Comparison of ENCODE assay signal across 23 mouse cellular contexts in the genomic region with DNA sequence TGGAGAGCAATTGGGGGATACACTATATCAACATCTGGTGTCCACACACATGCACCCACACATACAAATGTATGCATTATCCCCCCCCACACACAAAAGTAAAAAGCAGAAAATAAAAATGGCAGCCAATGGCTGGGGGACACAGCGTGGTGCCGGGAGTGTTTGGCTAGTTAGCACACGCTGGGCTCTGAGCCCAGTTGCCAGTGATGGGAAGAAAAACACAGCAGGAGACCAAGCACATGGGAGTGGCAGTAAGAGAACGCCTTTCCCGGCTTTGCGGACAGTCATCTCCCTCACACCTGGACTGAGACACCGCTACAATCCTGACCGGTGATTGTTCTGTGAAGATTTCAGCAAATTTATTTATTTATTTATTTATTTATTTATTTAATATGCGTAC. TPM values are rescaled to one million over a fixed set of nuclear protein-coding genes. Genes with fewer than 3 reads are reported as not detected.
DNase-seq lines count a peak whose midpoint lies in the region; ATAC-seq and TF ChIP-seq lines count a peak whose summit lies in the region.
"Had no signal": no experiment of that assay in that cellular context is flagged by ENCODE, and none has a peak within 500 bp of the region (broad histone marks: within the 10 kb centered on the region; RNA-seq: fewer than 3 reads in every experiment).

No protein-coding gene starts in this region.

- H3K36me3 ChIP-seq in forebrain, embryonic 11.5 days (ENCODE audit: control insufficient read depth, insufficient read depth, low read length): no peaks in the 10 kb centered on the region
- peaks cover 38% of the 10 kb centered on the region for H3K36me3 ChIP-seq in forebrain, embryonic 13.5 days (ENCODE audit: poor library complexity, severe bottlenecking)
- H3K36me3 ChIP-seq in midbrain, postnatal 0 days (ENCODE audit: insufficient read depth, low read length): peaks cover 36% of the 10 kb centered on the region
- H3K36me3 ChIP-seq in midbrain, embryonic 16.5 days (ENCODE audit: control insufficient read depth, insufficient read depth, low read length): peaks cover 20% of the 10 kb centered on the region

- no peaks in the 10 kb centered on the region for H3K9me3 ChIP-seq in forebrain, embryonic 11.5 days (ENCODE audit: control insufficient read depth, low read length)
- H3K9me3 ChIP-seq in forebrain, embryonic 13.5 days (replicated peaks): no peaks in the 10 kb centered on the region
- H3K9me3 ChIP-seq in midbrain, postnatal 0 days (ENCODE audit: low read length): no peaks in the 10 kb centered on the region
- no peaks in the 10 kb centered on the region for H3K9me3 ChIP-seq in midbrain, embryonic 16.5 days (replicated peaks; ENCODE audit: control insufficient read depth, low read length, poor library complexity, severe bottlenecking)
- H3K9me3 ChIP-seq: embryonic facial prominence, embryonic 12.5 days; heart, embryonic 15.5 days; hindbrain, embryonic 15.5 days; limb, embryonic 13.5 days; liver, embryonic 13.5 days; neural tube, embryonic 12.5 days had no signal

- H3K4me3 ChIP-seq in forebrain, embryonic 11.5 days (ENCODE audit: low read depth, low read length): no peak overlapping the region
- H3K4me3 ChIP-seq in forebrain, embryonic 13.5 days: no peak overlapping the region
- H3K4me3 ChIP-seq in midbrain, postnatal 0 days (ENCODE audit: low read depth, low read length): no peak overlapping the region
- no peak overlapping the region for H3K4me3 ChIP-seq in midbrain, embryonic 16.5 days (ENCODE audit: low read depth, low read length)
- H3K4me3 ChIP-seq: embryonic facial prominence, embryonic 12.5 days; erythroblast, embryonic 14.5 days; heart, adult 2 months; heart, embryonic 15.5 days; hindbrain, embryonic 15.5 days; limb, embryonic 13.5 days; liver, embryonic 13.5 days; neural tube, embryonic 12.5 days had no signal

- peak; percentile 50 for DNase-seq in forebrain, embryonic 11.5 days (ENCODE audit: low spot score)
- DNase-seq in midbrain, postnatal 0 days (ENCODE audit: low spot score): peak; percentile 72
- DNase-seq in cerebellum, adult 9-11 months: peak; percentile 67
- DNase-seq in gastrocnemius, postnatal 10 days: no peak
- DNase-seq in heart, adult 9 months (ENCODE audit: low spot score in 2 of 2): no peak
- DNase-seq: adrenal gland, postnatal 14 days; gastrocnemius, postnatal 25 days; heart, adult 2 months; heart, postnatal 4 days; liver, embryonic 13.5 days; lung, embryonic 14.5 days; lung, postnatal 36 days; thymus, postnatal 14 days had no signal

- H3K4me2 ChIP-seq in forebrain, embryonic 11.5 days (ENCODE audit: low read depth, low read length, severe bottlenecking): no peak overlapping the region
- no peak overlapping the region for H3K4me2 ChIP-seq in forebrain, embryonic 13.5 days
- H3K4me2 ChIP-seq in midbrain, postnatal 0 days (ENCODE audit: low read depth, low read length, poor library complexity, severe bottlenecking): no peak overlapping the region
- H3K4me2 ChIP-seq in midbrain, embryonic 16.5 days (ENCODE audit: low read length): no peak overlapping the region
- H3K4me2 ChIP-seq: embryonic facial prominence, embryonic 12.5 days; heart, embryonic 15.5 days; hindbrain, embryonic 15.5 days; limb, embryonic 13.5 days; liver, embryonic 13.5 days; lung, embryonic 14.5 days; neural tube, embryonic 12.5 days had no signal

- no peak overlapping the region for H3K9ac ChIP-seq in forebrain, embryonic 11.5 days (ENCODE audit: low read length)
- no peak overlapping the region for H3K9ac ChIP-seq in forebrain, embryonic 13.5 days
- no peak overlapping the region for H3K9ac ChIP-seq in midbrain, postnatal 0 days (replicated peaks; ENCODE audit: low read length, poor library complexity, severe bottlenecking)
- no peak overlapping the region for H3K9ac ChIP-seq in midbrain, embryonic 16.5 days (ENCODE audit: low read depth, low read length)
- H3K9ac ChIP-seq: embryonic facial prominence, embryonic 12.5 days; heart, embryonic 15.5 days; hindbrain, embryonic 15.5 days; limb, embryonic 13.5 days; liver, embryonic 13.5 days; lung, embryonic 14.5 days; neural tube, embryonic 12.5 days had no signal

- WGBS in forebrain, embryonic 11.5 days: 32% methylated on average over 9 of the region's 9 CpGs
- WGBS in forebrain, embryonic 13.5 days: 22% methylated on average over 9 of the region's 9 CpGs
- WGBS in midbrain, postnatal 0 days: 31% methylated on average over 9 of the region's 9 CpGs
- 32% methylated on average over 9 of the region's 9 CpGs for WGBS in midbrain, embryonic 16.5 days

- H3K27ac ChIP-seq in forebrain, embryonic 11.5 days (ENCODE audit: low read depth, low read length): no peak overlapping the region
- no peak overlapping the region for H3K27ac ChIP-seq in forebrain, embryonic 13.5 days
- no peak overlapping the region for H3K27ac ChIP-seq in midbrain, postnatal 0 days (ENCODE audit: low read depth, low read length)
- H3K27ac ChIP-seq in midbrain, embryonic 16.5 days (ENCODE audit: low read length): no peak overlapping the region
- H3K27ac ChIP-seq: embryonic facial prominence, embryonic 12.5 days; heart, adult 2 months; heart, embryonic 15.5 days; hindbrain, embryonic 15.5 days; limb, embryonic 13.5 days; liver, embryonic 13.5 days; neural tube, embryonic 12.5 days had no signal

- peaks cover 9% of the 10 kb centered on the region; the same call in 1 of the 2 replicates for H3K4me1 ChIP-seq in forebrain, embryonic 11.5 days (replicated peaks; ENCODE audit: control insufficient read depth, insufficient read depth, low read length)
- peaks cover 24% of the 10 kb centered on the region for H3K4me1 ChIP-seq in forebrain, embryonic 13.5 days
- H3K4me1 ChIP-seq in midbrain, postnatal 0 days (ENCODE audit: insufficient read depth, low read length): 0 out of 2 replicates have a peak, but pooled peaks cover 3% of the 10 kb centered on the region
- peaks cover 10% of the 10 kb centered on the region for H3K4me1 ChIP-seq in midbrain, embryonic 16.5 days (ENCODE audit: control insufficient read depth, insufficient read depth, low read length)

- ATAC-seq in forebrain, embryonic 11.5 days (replicated peaks; ENCODE audit: low FRiP score): no peak
- ATAC-seq in forebrain, embryonic 13.5 days: no peak
- no peak for ATAC-seq in midbrain, postnatal 0 days (ENCODE audit: low FRiP score)
- ATAC-seq in midbrain, embryonic 16.5 days: no peak
- ATAC-seq: intestine, postnatal 0 days had no signal

- H3K27me3 ChIP-seq in forebrain, embryonic 11.5 days (ENCODE audit: control insufficient read depth, insufficient read depth, low read length): no peaks in the 10 kb centered on the region
- no peaks in the 10 kb centered on the region for H3K27me3 ChIP-seq in forebrain, embryonic 13.5 days
- no peaks in the 10 kb centered on the region for H3K27me3 ChIP-seq in midbrain, postnatal 0 days (ENCODE audit: insufficient read depth, low read length)
- no peaks in the 10 kb centered on the region for H3K27me3 ChIP-seq in midbrain, embryonic 16.5 days (ENCODE audit: control insufficient read depth, insufficient read depth, low read depth, low read length)
- H3K27me3 ChIP-seq: CH12.LX; embryonic facial prominence, embryonic 12.5 days; heart, embryonic 15.5 days; hindbrain, embryonic 15.5 days; limb, embryonic 13.5 days; liver, embryonic 13.5 days; neural tube, embryonic 12.5 days had no signal

- no peak for TF ChIP-seq CTCF in midbrain, postnatal 0 days (IDR thresholded peaks at IDR 0.05)

RNA-seq across cellular contexts. Expression of a gene that starts 9.8 kb away (rescaled TPM):
- 10.7 and 13.0 TPM in 2 replicates for polyA plus RNA-seq in forebrain, embryonic 11.5 days (2014; fragmentation: Nextera tagmentation; extraction: Ambion mirVana)
- 14.8 and 15.5 TPM in 2 replicates for polyA plus RNA-seq in forebrain, embryonic 13.5 days (2015; fragmentation: Nextera tagmentation; extraction: Ambion mirVana)
- 31.4 and 37.3 TPM in 2 replicates for total RNA-seq in midbrain, postnatal 0 days (2014; rRNA removed)
- 25.3 and 26.2 TPM in 2 replicates for polyA plus RNA-seq in midbrain, postnatal 0 days (2015; fragmentation: Nextera tagmentation; extraction: Ambion mirVana)
- polyA plus RNA-seq in midbrain, embryonic 16.5 days (2015; fragmentation: Nextera tagmentation; extraction: Ambion mirVana): 24.7 and 29.0 TPM in 2 replicates
- 10 to 100 TPM in 1 of 2 experiments, 1 to 10 TPM in 1; 9.9 to 12.9 TPM for total RNA-seq in gastrocnemius, postnatal 10 days (2021)

RNA-seq across cellular contexts. Expression of a gene that starts 9.9 kb away (rescaled TPM):
- polyA plus RNA-seq in forebrain, embryonic 11.5 days (2014; fragmentation: Nextera tagmentation; extraction: Ambion mirVana): 134 and 151 TPM in 2 replicates
- 111 and 118 TPM in 2 replicates for polyA plus RNA-seq in forebrain, embryonic 13.5 days (2015; fragmentation: Nextera tagmentation; extraction: Ambion mirVana)
- total RNA-seq in midbrain, postnatal 0 days (2014; rRNA removed): 173 and 196 TPM in 2 replicates
- polyA plus RNA-seq in midbrain, postnatal 0 days (2015; fragmentation: Nextera tagmentation; extraction: Ambion mirVana): 102 and 107 TPM in 2 replicates
- 76.2 and 81.9 TPM in 2 replicates for polyA plus RNA-seq in midbrain, embryonic 16.5 days (2015; fragmentation: Nextera tagmentation; extraction: Ambion mirVana)
- total RNA-seq in gastrocnemius, postnatal 10 days (2021): 100 to 1,000 TPM; 156 to 177 TPM

RNA-seq across cellular contexts. Expression of a gene that starts 10.6 kb away (rescaled TPM):
- polyA plus RNA-seq in forebrain, embryonic 11.5 days (2014; fragmentation: Nextera tagmentation; extraction: Ambion mirVana): 11.8 and 13.4 TPM in 2 replicates
- polyA plus RNA-seq in forebrain, embryonic 13.5 days (2015; fragmentation: Nextera tagmentation; extraction: Ambion mirVana): 15.4 and 18.3 TPM in 2 replicates
- 34.6 and 36.0 TPM in 2 replicates for total RNA-seq in midbrain, postnatal 0 days (2014; rRNA removed)
- 30.7 and 34.8 TPM in 2 replicates for polyA plus RNA-seq in midbrain, postnatal 0 days (2015; fragmentation: Nextera tagmentation; extraction: Ambion mirVana)
- 20.7 and 21.7 TPM in 2 replicates for polyA plus RNA-seq in midbrain, embryonic 16.5 days (2015; fragmentation: Nextera tagmentation; extraction: Ambion mirVana)
- 1 to 10 TPM; 7.2 to 7.6 TPM for total RNA-seq in gastrocnemius, postnatal 10 days (2021)

Comparison
In these comparisons a context has a peak if more than half of its experiments do, and no peak if none do; other contexts are left out.
1. DNase-seq: peak in forebrain, embryonic 11.5 days (single experiment), midbrain, postnatal 0 days (single experiment) and cerebellum, adult 9-11 months (single experiment); none in gastrocnemius, postnatal 10 days (single experiment) and heart, adult 9 months (0 of 2).